Mouse (Mus musculus) myocyte (in vitro differentiated cells): Measurements from ENCODE around the gene Pou6f1.

Experiments used
- E2F4 ChIP-seq: IDR thresholded peaks from one replicate; pipeline ENCODE4 v1.6.1; 2011; ENCODE audit warnings: mild to moderate bottlenecking, control low read depth, moderate library complexity; ENCODE audit not compliant: insufficient read depth
- MYOD1 ChIP-seq, 3 experiments: IDR thresholded peaks; one replicate each; pipeline ENCODE4 v1.6.1; 2011; ENCODE audit warnings: control low read depth in 2 of 3, low read depth in 2 of 3, mild to moderate bottlenecking in 2 of 3, moderate library complexity in 1 of 3; ENCODE audit not compliant: insufficient read length in 2 of 3, control insufficient read depth in 1 of 3
- TCF12 ChIP-seq: IDR thresholded peaks from one replicate; pipeline ENCODE4 v1.6.1; 2011; ENCODE audit warnings: mild to moderate bottlenecking, control low read depth; ENCODE audit not compliant: poor library complexity, insufficient read depth, severe bottlenecking

GRCm38 (mm10) chr15:100616221-100616620, 16.4 kb upstream of the Pou6f1 start:
- no peak for TF ChIP-seq TCF12
- no peak for TF ChIP-seq E2F4
- no peak for TF ChIP-seq MYOD1 (IDR thresholded peaks at IDR 0.05; ENCODE audit: control insufficient read depth in 1 of 3, insufficient read length in 2 of 3, low read depth in 2 of 3)
